In genomic region chrX:74243396-74243795, GRCm38 (mm10) we compare ENCODE assay signal across 8 mouse cellular contexts. TPM values are rescaled to one million over a fixed set of nuclear protein-coding genes. Genes with fewer than 3 reads are reported as not detected.
A peak's percentile ranks its signal among the peaks of the same experiment; 100 is the strongest.
DNase-seq lines count a peak whose midpoint lies in the region; ATAC-seq and TF ChIP-seq lines count a peak whose summit lies in the region.

No protein-coding gene starts in this region.

- 94% methylated on average over 2 of the region's 2 CpGs for WGBS in forebrain, embryonic 10.5 days
- WGBS in kidney, postnatal 0 days, result 71% methylated on average over 2 of the region's 2 CpGs

- no peak for TF ChIP-seq CTCF in G1E (IDR thresholded peaks at IDR 0.05; ENCODE audit: low read depth, low read length)
- no peak for TF ChIP-seq CTCF in kidney, postnatal 0 days (IDR thresholded peaks at IDR 0.05; ENCODE audit: low read depth)
- no peak for TF ChIP-seq CTCF in layer of hippocampus, adult 2 months (conservative IDR thresholded peaks at IDR 0.05)

- no peak overlapping the region for H3K27ac ChIP-seq in forebrain, embryonic 10.5 days
- peak overlapping the region; percentile 25; the same call in 1 of the 2 replicates for H3K27ac ChIP-seq in kidney, postnatal 0 days
- H3K27ac ChIP-seq in layer of hippocampus, adult 2 months, result no peak overlapping the region

- H3K4me2 ChIP-seq in kidney, postnatal 0 days (ENCODE audit: low read length), result peak overlapping the region; percentile 58

- no peaks in the 10 kb centered on the region for H3K9me3 ChIP-seq in G1E (replicated peaks)
- H3K9me3 ChIP-seq in forebrain, embryonic 10.5 days, result no peaks in the 10 kb centered on the region
- no peaks in the 10 kb centered on the region for H3K9me3 ChIP-seq in kidney, postnatal 0 days (replicated peaks; ENCODE audit: low read length)

- peak overlapping the region; percentile 77; the same call in 1 of the 2 replicates for H3K4me3 ChIP-seq in G1E (ENCODE audit: low read depth, low read length)
- H3K4me3 ChIP-seq in forebrain, embryonic 10.5 days, result peak overlapping the region; percentile 65
- H3K4me3 ChIP-seq in kidney, postnatal 0 days (replicated peaks; ENCODE audit: low read depth, low read length), result peak overlapping the region; percentile 46
- no peak overlapping the region for H3K4me3 ChIP-seq in layer of hippocampus, adult 2 months

- ATAC-seq in G1E (ENCODE audit: extremely low read depth, insufficient number of reproducible peaks, low FRiP score, poor library complexity, severe bottlenecking), result no peak
- no peak for ATAC-seq in kidney, postnatal 0 days (replicated peaks; ENCODE audit: low FRiP score, low read depth)
- peak; percentile 39 for ATAC-seq in megakaryocyte, adult 5-6 weeks (ENCODE audit: poor library complexity, severe bottlenecking)

- H3K4me1 ChIP-seq in G1E (ENCODE audit: insufficient read depth, low read depth, low read length), result peaks cover 60% of the 10 kb centered on the region
- H3K4me1 ChIP-seq in forebrain, embryonic 10.5 days, result peaks cover 14% of the 10 kb centered on the region
- H3K4me1 ChIP-seq in kidney, postnatal 0 days (replicated peaks; ENCODE audit: insufficient read depth, low read length), result no peaks in the 10 kb centered on the region

- DNase-seq in G1E (ENCODE audit: low spot score), result peak; percentile 12
- no peak for DNase-seq in forebrain, embryonic 10.5 days (ENCODE audit: extremely low spot score, low spot score)
- no peak for DNase-seq in kidney, postnatal 0 days (ENCODE audit: low spot score)
- no peak for DNase-seq in urinary bladder, adult 2 months (ENCODE audit: low spot score)
- no peak for DNase-seq in gastrocnemius, postnatal 25 days
- DNase-seq in layer of hippocampus, adult 2 months (ENCODE audit: low spot score in 2 of 2), result no peak
- no peak for DNase-seq in natural killer cell, adult 2 months (ENCODE audit: low spot score in 2 of 2)

- peaks cover 48% of the 10 kb centered on the region for H3K36me3 ChIP-seq in G1E (replicated peaks)
- peaks cover 58% of the 10 kb centered on the region for H3K36me3 ChIP-seq in forebrain, embryonic 10.5 days (replicated peaks)
- peaks cover 26% of the 10 kb centered on the region for H3K36me3 ChIP-seq in kidney, postnatal 0 days (ENCODE audit: insufficient read depth, low read length)

- H3K9ac ChIP-seq in kidney, postnatal 0 days (ENCODE audit: low read depth, low read length), result no peak overlapping the region

- no peaks in the 10 kb centered on the region for H3K27me3 ChIP-seq in G1E (ENCODE audit: insufficient read depth, low read length)
- no peaks in the 10 kb centered on the region for H3K27me3 ChIP-seq in forebrain, embryonic 10.5 days (ENCODE audit: poor library complexity, severe bottlenecking)
- no peaks in the 10 kb centered on the region for H3K27me3 ChIP-seq in kidney, postnatal 0 days (ENCODE audit: insufficient read depth, low read length)

RNA-seq across cellular contexts. Expression of gene Flna, which starts 6.2 kb away (rescaled TPM):
- total RNA-seq in G1E (2014; fragmentation: Nextera tagmentation), result 91.2 and 93.7 TPM in 2 replicates
- total RNA-seq in G1E (2017), result 172 and 186 TPM in 2 replicates
- polyA plus RNA-seq in G1E (2012), result 41.2 and 47.1 TPM in 2 replicates
- 265 and 269 TPM in 2 replicates for polyA plus RNA-seq in forebrain, embryonic 10.5 days (2016; fragmentation: Nextera tagmentation; extraction: Ambion mirVana)
- polyA plus RNA-seq in kidney, postnatal 0 days (2015; fragmentation: Nextera tagmentation; extraction: Ambion mirVana), result 185 and 206 TPM in 2 replicates
- total RNA-seq in megakaryocyte, adult 5-6 weeks (2015), result 614 and 619 TPM in 2 replicates
- total RNA-seq in megakaryocyte, adult 5-6 weeks (2017), result 2,027 and 2,122 TPM in 2 replicates
- polyA plus RNA-seq in urinary bladder, adult 2 months (2012; rRNA removed), result 5,313 and 5,579 TPM in 2 replicates
- total RNA-seq in gastrocnemius, postnatal 25 days (2021), result 10 to 100 TPM; 47.7 to 64.7 TPM
- 10 to 100 TPM; 77.1 to 78.0 TPM for total RNA-seq in layer of hippocampus, adult 2 months (2021)

RNA-seq across cellular contexts. Expression of gene Emd, which starts 11.1 kb away (rescaled TPM):
- total RNA-seq in G1E (2014; fragmentation: Nextera tagmentation) (179 and 186 TPM in 2 replicates), G1E (2017) (77.4 and 84.2 TPM in 2 replicates)
- polyA plus RNA-seq in G1E (2012), result 39.7 and 56.5 TPM in 2 replicates
- polyA plus RNA-seq in forebrain, embryonic 10.5 days (2016; fragmentation: Nextera tagmentation; extraction: Ambion mirVana), result 22.2 and 25.7 TPM in 2 replicates
- polyA plus RNA-seq in kidney, postnatal 0 days (2015; fragmentation: Nextera tagmentation; extraction: Ambion mirVana), result 19.1 and 20.2 TPM in 2 replicates
- total RNA-seq in megakaryocyte, adult 5-6 weeks (2015), result 89.4 and 95.2 TPM in 2 replicates
- 73.3 and 99.8 TPM in 2 replicates for total RNA-seq in megakaryocyte, adult 5-6 weeks (2017)
- polyA plus RNA-seq in urinary bladder, adult 2 months (2012; rRNA removed), result 92.6 and 98.0 TPM in 2 replicates
- total RNA-seq in gastrocnemius, postnatal 25 days (2021), result 10 to 100 TPM; 20.1 to 20.3 TPM
- total RNA-seq in layer of hippocampus, adult 2 months (2021), result 10 to 100 TPM; 31.8 to 39.5 TPM

RNA-seq across cellular contexts. Expression of gene Rpl10, which starts 27.2 kb away (rescaled TPM):
- 3,507 and 3,613 TPM in 2 replicates for total RNA-seq in G1E (2014; fragmentation: Nextera tagmentation)
- total RNA-seq in G1E (2017), result 1,842 and 1,992 TPM in 2 replicates
- 832 and 1,009 TPM in 2 replicates for polyA plus RNA-seq in G1E (2012)
- 800 and 812 TPM in 2 replicates for polyA plus RNA-seq in forebrain, embryonic 10.5 days (2016; fragmentation: Nextera tagmentation; extraction: Ambion mirVana)
- 860 and 883 TPM in 2 replicates for polyA plus RNA-seq in kidney, postnatal 0 days (2015; fragmentation: Nextera tagmentation; extraction: Ambion mirVana)
- 2,650 and 3,055 TPM in 2 replicates for total RNA-seq in megakaryocyte, adult 5-6 weeks (2015)
- 1,311 and 1,465 TPM in 2 replicates for total RNA-seq in megakaryocyte, adult 5-6 weeks (2017)
- polyA plus RNA-seq in urinary bladder, adult 2 months (2012; rRNA removed), result 2,380 and 2,941 TPM in 2 replicates
- total RNA-seq in gastrocnemius, postnatal 25 days (2021), result 100 to 1,000 TPM; 164 to 171 TPM
- total RNA-seq in layer of hippocampus, adult 2 months (2021), result 100 to 1,000 TPM; 137 to 175 TPM

RNA-seq across cellular contexts. Expression of gene Taz, which starts 38.3 kb away (rescaled TPM):
- total RNA-seq in G1E (2014; fragmentation: Nextera tagmentation), result 65.1 and 74.6 TPM in 2 replicates
- 31.4 and 43.4 TPM in 2 replicates for total RNA-seq in G1E (2017)
- 27.9 and 29.8 TPM in 2 replicates for polyA plus RNA-seq in G1E (2012)
- polyA plus RNA-seq in forebrain, embryonic 10.5 days (2016; fragmentation: Nextera tagmentation; extraction: Ambion mirVana), result 66.3 and 75.8 TPM in 2 replicates
- 90.2 and 91.1 TPM in 2 replicates for polyA plus RNA-seq in kidney, postnatal 0 days (2015; fragmentation: Nextera tagmentation; extraction: Ambion mirVana)
- total RNA-seq in megakaryocyte, adult 5-6 weeks (2015), result 45.2 and 49.3 TPM in 2 replicates
- 28.1 and 33.1 TPM in 2 replicates for total RNA-seq in megakaryocyte, adult 5-6 weeks (2017)
- polyA plus RNA-seq in urinary bladder, adult 2 months (2012; rRNA removed), result 106 and 145 TPM in 2 replicates
- 10 to 100 TPM; 40.4 to 43.5 TPM for total RNA-seq in gastrocnemius, postnatal 25 days (2021)
- total RNA-seq in layer of hippocampus, adult 2 months (2021), result 10 to 100 TPM; 61.4 to 71.4 TPM

RNA-seq across cellular contexts. Expression of gene Dnase1l1, which starts 38.7 kb away (rescaled TPM):
- total RNA-seq in G1E (2014; fragmentation: Nextera tagmentation), result 25.0 and 25.1 TPM in 2 replicates
- 45.4 and 48.7 TPM in 2 replicates for total RNA-seq in G1E (2017)
- 0.23 and 0.34 TPM in 2 replicates for polyA plus RNA-seq in G1E (2012)
- polyA plus RNA-seq in forebrain, embryonic 10.5 days (2016; fragmentation: Nextera tagmentation; extraction: Ambion mirVana), result 4.5 and 5.1 TPM in 2 replicates
- polyA plus RNA-seq in kidney, postnatal 0 days (2015; fragmentation: Nextera tagmentation; extraction: Ambion mirVana), result 14.1 and 15.0 TPM in 2 replicates
- 105 and 116 TPM in 2 replicates for total RNA-seq in megakaryocyte, adult 5-6 weeks (2015)
- 63.8 and 69.1 TPM in 2 replicates for total RNA-seq in megakaryocyte, adult 5-6 weeks (2017)
- 36.1 and 44.7 TPM in 2 replicates for polyA plus RNA-seq in urinary bladder, adult 2 months (2012; rRNA removed)
- 10 to 100 TPM; 90.3 to 95.9 TPM for total RNA-seq in gastrocnemius, postnatal 25 days (2021)
- 1 to 10 TPM; 1.6 to 2.1 TPM for total RNA-seq in layer of hippocampus, adult 2 months (2021)

Comparison
In these comparisons a context has a peak if more than half of its experiments do, and no peak if none do; other contexts are left out.
1. RNA of gene Rpl10, which starts 27.2 kb away (total RNA-seq): 1,842 to 3,613 TPM in G1E and 1,311 to 3,055 TPM in megakaryocyte, adult 5-6 weeks; 137 to 175 TPM in layer of hippocampus, adult 2 months and 164 to 171 TPM in gastrocnemius, postnatal 25 days; every median in the first group is over 4 times any median in the second.